Comparison of ENCODE assay signal across 10 mouse cellular contexts in genomic region chr19:5937095-5937835, GRCm38 (mm10). TPM values are rescaled to one million over a fixed set of nuclear protein-coding genes. Genes with fewer than 3 reads are reported as not detected.
DNase-seq lines count a peak whose midpoint lies in the region; ATAC-seq and TF ChIP-seq lines count a peak whose summit lies in the region.
"Had no signal": no experiment of that assay in that cellular context is flagged by ENCODE, and none has a peak within 500 bp of the region (broad histone marks: within the 10 kb centered on the region; RNA-seq: fewer than 3 reads in every experiment).

No protein-coding gene starts in this region.

- H3K36me3 ChIP-seq in limb, embryonic 15.5 days, result peaks cover 18% of the 10 kb centered on the region
- H3K36me3 ChIP-seq in limb, embryonic 10.5 days, result peaks cover 34% of the 10 kb centered on the region
- H3K36me3 ChIP-seq in heart, embryonic 15.5 days, result peaks cover 15% of the 10 kb centered on the region; the same call in 1 of the 2 replicates
- H3K36me3 ChIP-seq in liver, embryonic 12.5 days, result peaks cover 37% of the 10 kb centered on the region
- H3K36me3 ChIP-seq in midbrain, postnatal 0 days (ENCODE audit: insufficient read depth, low read length), result no peaks in the 10 kb centered on the region

- WGBS in limb, embryonic 15.5 days, result 76% methylated on average over 21 of the region's 21 CpGs
- WGBS in limb, embryonic 10.5 days, result 85% methylated on average over 21 of the region's 21 CpGs
- WGBS in heart, embryonic 15.5 days, result 67% methylated on average over 21 of the region's 21 CpGs
- 66% methylated on average over 21 of the region's 21 CpGs for WGBS in liver, embryonic 12.5 days (ENCODE audit: insufficient replicate concordance)
- WGBS in midbrain, postnatal 0 days, result 47% methylated on average over 21 of the region's 21 CpGs

- no peak overlapping the region for H3K4me2 ChIP-seq in limb, embryonic 15.5 days
- H3K4me2 ChIP-seq in heart, embryonic 15.5 days, result peak overlapping the region; percentile 49; the same call in 1 of the 2 replicates
- peak overlapping the region; percentile 56 for H3K4me2 ChIP-seq in liver, embryonic 12.5 days
- peak overlapping the region; percentile 39 for H3K4me2 ChIP-seq in midbrain, postnatal 0 days (ENCODE audit: low read depth, low read length, poor library complexity, severe bottlenecking)

- 0 out of 2 replicates have a peak overlapping the region, but pooled peaks have one; percentile 44 for H3K27ac ChIP-seq in limb, embryonic 15.5 days
- no peak overlapping the region for H3K27ac ChIP-seq in limb, embryonic 10.5 days
- H3K27ac ChIP-seq in heart, embryonic 15.5 days, result peak overlapping the region; percentile 62
- H3K27ac ChIP-seq in liver, embryonic 12.5 days, result peak overlapping the region; percentile 66
- H3K27ac ChIP-seq in midbrain, postnatal 0 days (ENCODE audit: low read depth, low read length), result 0 out of 2 replicates have a peak overlapping the region, but pooled peaks have one; percentile 18

- no peaks in the 10 kb centered on the region for H3K9me3 ChIP-seq in limb, embryonic 15.5 days
- no peaks in the 10 kb centered on the region for H3K9me3 ChIP-seq in limb, embryonic 10.5 days (replicated peaks)
- no peaks in the 10 kb centered on the region for H3K9me3 ChIP-seq in heart, embryonic 15.5 days (replicated peaks)
- H3K9me3 ChIP-seq in liver, embryonic 12.5 days (replicated peaks), result no peaks in the 10 kb centered on the region
- H3K9me3 ChIP-seq in midbrain, postnatal 0 days (ENCODE audit: low read length), result no peaks in the 10 kb centered on the region

- DNase-seq in limb, embryonic 10.5 days (ENCODE audit: low spot score), result no peak
- DNase-seq in midbrain, postnatal 0 days (ENCODE audit: low spot score), result no peak
- DNase-seq in urinary bladder, postnatal 4 days (ENCODE audit: low spot score in 2 of 2), result no peak
- no peak for DNase-seq in B cell, adult 2 months
- DNase-seq: gastrocnemius, postnatal 36 days; right cerebral cortex, postnatal 25 days had no signal

- no peak overlapping the region for H3K9ac ChIP-seq in limb, embryonic 15.5 days
- 0 out of 2 replicates have a peak overlapping the region, but pooled peaks have one; percentile 14 for H3K9ac ChIP-seq in heart, embryonic 15.5 days
- H3K9ac ChIP-seq in liver, embryonic 12.5 days, result no peak overlapping the region
- peak overlapping the region; percentile 29; the same call in 1 of the 2 replicates for H3K9ac ChIP-seq in midbrain, postnatal 0 days (replicated peaks; ENCODE audit: low read length, poor library complexity, severe bottlenecking)

- H3K4me1 ChIP-seq in limb, embryonic 15.5 days, result peaks cover 40% of the 10 kb centered on the region
- peaks cover 22% of the 10 kb centered on the region for H3K4me1 ChIP-seq in limb, embryonic 10.5 days
- peaks cover 47% of the 10 kb centered on the region for H3K4me1 ChIP-seq in heart, embryonic 15.5 days (replicated peaks)
- H3K4me1 ChIP-seq in liver, embryonic 12.5 days, result peaks cover 43% of the 10 kb centered on the region
- H3K4me1 ChIP-seq in midbrain, postnatal 0 days (ENCODE audit: insufficient read depth, low read length), result peaks cover 5% of the 10 kb centered on the region; the same call in 1 of the 2 replicates

- no peak for TF ChIP-seq CTCF in midbrain, postnatal 0 days (IDR thresholded peaks at IDR 0.05)

- H3K27me3 ChIP-seq in limb, embryonic 15.5 days, result no peaks in the 10 kb centered on the region
- H3K27me3 ChIP-seq in limb, embryonic 10.5 days (ENCODE audit: low read depth, poor library complexity, severe bottlenecking), result no peaks in the 10 kb centered on the region
- no peaks in the 10 kb centered on the region for H3K27me3 ChIP-seq in heart, embryonic 15.5 days
- H3K27me3 ChIP-seq in liver, embryonic 12.5 days (replicated peaks), result peaks cover 19% of the 10 kb centered on the region
- no peaks in the 10 kb centered on the region for H3K27me3 ChIP-seq in midbrain, postnatal 0 days (ENCODE audit: insufficient read depth, low read length)

- no peak overlapping the region for H3K4me3 ChIP-seq in limb, embryonic 15.5 days
- no peak overlapping the region for H3K4me3 ChIP-seq in limb, embryonic 10.5 days
- H3K4me3 ChIP-seq in heart, embryonic 15.5 days, result no peak overlapping the region
- no peak overlapping the region for H3K4me3 ChIP-seq in liver, embryonic 12.5 days
- H3K4me3 ChIP-seq in midbrain, postnatal 0 days (ENCODE audit: low read depth, low read length), result no peak overlapping the region

- ATAC-seq in limb, embryonic 15.5 days (ENCODE audit: insufficient number of reproducible peaks, low FRiP score, low TSS enrichment, low read depth), result no peak
- ATAC-seq in heart, embryonic 15.5 days (replicated peaks; ENCODE audit: insufficient number of reproducible peaks, insufficient read depth, low FRiP score, low read depth), result no peak
- no peak for ATAC-seq in liver, embryonic 12.5 days
- ATAC-seq in midbrain, postnatal 0 days (ENCODE audit: low FRiP score), result no peak

RNA-seq across cellular contexts. Expression of gene Cdc42ep2, which starts 12.6 kb away (rescaled TPM):
- 9.2 and 12.6 TPM in 2 replicates for polyA plus RNA-seq in limb, embryonic 15.5 days (2015; fragmentation: Nextera tagmentation; extraction: Ambion mirVana)
- 1.3 and 1.7 TPM in 2 replicates for polyA plus RNA-seq in limb, embryonic 10.5 days (2016; fragmentation: Nextera tagmentation; extraction: Ambion mirVana)
- 10.4 and 13.0 TPM in 2 replicates for polyA plus RNA-seq in heart, embryonic 15.5 days (2015; fragmentation: Nextera tagmentation; extraction: Ambion mirVana)
- 3.4 and 3.6 TPM in 2 replicates for polyA plus RNA-seq in liver, embryonic 12.5 days (2016; fragmentation: Nextera tagmentation; extraction: Ambion mirVana)
- total RNA-seq in midbrain, postnatal 0 days (2014; rRNA removed), result 20.6 and 28.4 TPM in 2 replicates
- polyA plus RNA-seq in midbrain, postnatal 0 days (2015; fragmentation: Nextera tagmentation; extraction: Ambion mirVana), result 19.2 and 20.9 TPM in 2 replicates

RNA-seq across cellular contexts. Expression of gene Dpf2, which starts 24.5 kb away (rescaled TPM):
- polyA plus RNA-seq in limb, embryonic 15.5 days (2015; fragmentation: Nextera tagmentation; extraction: Ambion mirVana), result 117 and 125 TPM in 2 replicates
- polyA plus RNA-seq in limb, embryonic 10.5 days (2016; fragmentation: Nextera tagmentation; extraction: Ambion mirVana), result 223 and 240 TPM in 2 replicates
- 81.9 and 106 TPM in 2 replicates for polyA plus RNA-seq in heart, embryonic 15.5 days (2015; fragmentation: Nextera tagmentation; extraction: Ambion mirVana)
- 73.2 and 74.9 TPM in 2 replicates for polyA plus RNA-seq in liver, embryonic 12.5 days (2016; fragmentation: Nextera tagmentation; extraction: Ambion mirVana)
- total RNA-seq in midbrain, postnatal 0 days (2014; rRNA removed), result 52.9 and 84.7 TPM in 2 replicates
- polyA plus RNA-seq in midbrain, postnatal 0 days (2015; fragmentation: Nextera tagmentation; extraction: Ambion mirVana), result 57.7 and 61.0 TPM in 2 replicates

RNA-seq across cellular contexts. Expression of gene Pola2, which starts 26.7 kb away (rescaled TPM):
- 56.9 and 61.0 TPM in 2 replicates for polyA plus RNA-seq in limb, embryonic 15.5 days (2015; fragmentation: Nextera tagmentation; extraction: Ambion mirVana)
- 125 and 130 TPM in 2 replicates for polyA plus RNA-seq in limb, embryonic 10.5 days (2016; fragmentation: Nextera tagmentation; extraction: Ambion mirVana)
- 35.8 and 48.9 TPM in 2 replicates for polyA plus RNA-seq in heart, embryonic 15.5 days (2015; fragmentation: Nextera tagmentation; extraction: Ambion mirVana)
- 79.7 and 83.2 TPM in 2 replicates for polyA plus RNA-seq in liver, embryonic 12.5 days (2016; fragmentation: Nextera tagmentation; extraction: Ambion mirVana)
- 17.8 and 21.6 TPM in 2 replicates for total RNA-seq in midbrain, postnatal 0 days (2014; rRNA removed)
- 16.7 and 16.9 TPM in 2 replicates for polyA plus RNA-seq in midbrain, postnatal 0 days (2015; fragmentation: Nextera tagmentation; extraction: Ambion mirVana)

RNA-seq across cellular contexts. Expression of gene Tigd3, which starts 43.3 kb away (rescaled TPM):
- 3.1 TPM in 2 replicates for polyA plus RNA-seq in limb, embryonic 15.5 days (2015; fragmentation: Nextera tagmentation; extraction: Ambion mirVana)
- 5.2 and 5.9 TPM in 2 replicates for polyA plus RNA-seq in limb, embryonic 10.5 days (2016; fragmentation: Nextera tagmentation; extraction: Ambion mirVana)
- 1.2 and 2.0 TPM in 2 replicates for polyA plus RNA-seq in heart, embryonic 15.5 days (2015; fragmentation: Nextera tagmentation; extraction: Ambion mirVana)
- polyA plus RNA-seq in liver, embryonic 12.5 days (2016; fragmentation: Nextera tagmentation; extraction: Ambion mirVana), result 3.2 and 3.5 TPM in 2 replicates
- 9.0 and 11.4 TPM in 2 replicates for total RNA-seq in midbrain, postnatal 0 days (2014; rRNA removed)
- 10.6 and 10.9 TPM in 2 replicates for polyA plus RNA-seq in midbrain, postnatal 0 days (2015; fragmentation: Nextera tagmentation; extraction: Ambion mirVana)

RNA-seq across cellular contexts. Expression of gene Slc22a20, which starts 48.7 kb away (rescaled TPM):
- polyA plus RNA-seq in limb, embryonic 15.5 days (2015; fragmentation: Nextera tagmentation; extraction: Ambion mirVana), result not detected in 2 replicates
- not detected in 2 replicates for polyA plus RNA-seq in limb, embryonic 10.5 days (2016; fragmentation: Nextera tagmentation; extraction: Ambion mirVana)
- not detected in 2 replicates for polyA plus RNA-seq in heart, embryonic 15.5 days (2015; fragmentation: Nextera tagmentation; extraction: Ambion mirVana)
- not detected in 2 replicates for polyA plus RNA-seq in liver, embryonic 12.5 days (2016; fragmentation: Nextera tagmentation; extraction: Ambion mirVana)
- not detected in 2 replicates for total RNA-seq in midbrain, postnatal 0 days (2014; rRNA removed)
- not detected in 2 replicates for polyA plus RNA-seq in midbrain, postnatal 0 days (2015; fragmentation: Nextera tagmentation; extraction: Ambion mirVana)
- total RNA-seq: gastrocnemius, postnatal 36 days had no signal
- polyA plus RNA-seq: large intestine, adult 2 months had no signal

Comparison
In these comparisons a context has a peak if more than half of its experiments do, and no peak if none do; other contexts are left out.
1. H3K9ac ChIP-seq: peak in heart, embryonic 15.5 days (single experiment) and midbrain, postnatal 0 days (single experiment); none in limb, embryonic 15.5 days (single experiment) and liver, embryonic 12.5 days (single experiment).